Mouse (Mus musculus) midbrain, embryonic 16.5 days (tissue): ENCODE measurements around the gene Nol6. TPM values are rescaled to one million over a fixed set of nuclear protein-coding genes. Genes with fewer than 3 reads are reported as not detected.

Source experiments
- ATAC-seq: fragments of 200-750 bp; cut with Nextera tagmentation; 2 replicates; pipeline ENCODE4 v1.8.0; 2017; ENCODE audit warnings: moderate TSS enrichment
- H3K27ac ChIP-seq: fragments of 300-500 bp; sonication (generic); 2 replicates; pipeline ENCODE4 v1.5.1; 2014; ENCODE audit warnings: mild to moderate bottlenecking, low read length, mixed read lengths
- H3K27me3 ChIP-seq: fragments of 300-500 bp; sonication (generic); 2 replicates; pipeline ENCODE4 v1.6.1; 2014; ENCODE audit warnings: low read depth, low read length, mixed read lengths; ENCODE audit not compliant: control insufficient read depth, insufficient read depth
- H3K36me3 ChIP-seq: fragments of 300-500 bp; sonication (generic); 2 replicates; pipeline ENCODE4 v1.6.1; 2014; ENCODE audit warnings: mild to moderate bottlenecking, low read length, moderate library complexity, mixed read lengths; ENCODE audit not compliant: control insufficient read depth, insufficient read depth
- H3K4me1 ChIP-seq: fragments of 300-500 bp; sonication (generic); 2 replicates; pipeline ENCODE4 v1.6.1; 2014; ENCODE audit warnings: mild to moderate bottlenecking, low read length, mixed read lengths; ENCODE audit not compliant: control insufficient read depth, insufficient read depth
- H3K4me2 ChIP-seq: fragments of 300-500 bp; sonication (generic); 2 replicates; pipeline ENCODE4 v1.6.1; 2014; ENCODE audit warnings: mild to moderate bottlenecking, low read length, mixed read lengths
- H3K4me3 ChIP-seq: fragments of 300-500 bp; sonication (generic); 2 replicates; pipeline ENCODE4 v1.5.1; 2014; ENCODE audit warnings: low read depth, mild to moderate bottlenecking, low read length, moderate library complexity, mixed read lengths
- H3K9ac ChIP-seq: fragments of 300-500 bp; sonication (generic); 2 replicates; pipeline ENCODE4 v1.6.1; 2014; ENCODE audit warnings: low read depth, low read length, mixed read lengths
- H3K9me3 ChIP-seq: fragments of 300-500 bp; sonication (generic); replicated peaks from 2 replicates; pipeline ENCODE4 v1.6.1; 2014; ENCODE audit warnings: mild to moderate bottlenecking, low read length, mixed read lengths; ENCODE audit not compliant: control insufficient read depth, poor library complexity, severe bottlenecking
- WGBS: fragments of 180-500 bp; shearing (Covaris S2); extraction: QIAGEN DNeasy Blood & Tissue Kit; methylation state at CpG from one replicate; pipeline ENCODE4 v1.1.7; 2014; 5-methylcytosine and 5-hydroxymethylcytosine counted together
- polyA plus RNA-seq: library from polyadenylated mRNA; unstranded; fragments of >200 nt; fragmentation: Nextera tagmentation; extraction: Ambion mirVana; gene quantifications from 2 replicates; pipeline ENCODE4 v1.2.1, GENCODE M21; 2015

Nol6 gene
- 40.9 and 43.6 TPM in 2 replicates for polyA plus RNA-seq

DNA sequence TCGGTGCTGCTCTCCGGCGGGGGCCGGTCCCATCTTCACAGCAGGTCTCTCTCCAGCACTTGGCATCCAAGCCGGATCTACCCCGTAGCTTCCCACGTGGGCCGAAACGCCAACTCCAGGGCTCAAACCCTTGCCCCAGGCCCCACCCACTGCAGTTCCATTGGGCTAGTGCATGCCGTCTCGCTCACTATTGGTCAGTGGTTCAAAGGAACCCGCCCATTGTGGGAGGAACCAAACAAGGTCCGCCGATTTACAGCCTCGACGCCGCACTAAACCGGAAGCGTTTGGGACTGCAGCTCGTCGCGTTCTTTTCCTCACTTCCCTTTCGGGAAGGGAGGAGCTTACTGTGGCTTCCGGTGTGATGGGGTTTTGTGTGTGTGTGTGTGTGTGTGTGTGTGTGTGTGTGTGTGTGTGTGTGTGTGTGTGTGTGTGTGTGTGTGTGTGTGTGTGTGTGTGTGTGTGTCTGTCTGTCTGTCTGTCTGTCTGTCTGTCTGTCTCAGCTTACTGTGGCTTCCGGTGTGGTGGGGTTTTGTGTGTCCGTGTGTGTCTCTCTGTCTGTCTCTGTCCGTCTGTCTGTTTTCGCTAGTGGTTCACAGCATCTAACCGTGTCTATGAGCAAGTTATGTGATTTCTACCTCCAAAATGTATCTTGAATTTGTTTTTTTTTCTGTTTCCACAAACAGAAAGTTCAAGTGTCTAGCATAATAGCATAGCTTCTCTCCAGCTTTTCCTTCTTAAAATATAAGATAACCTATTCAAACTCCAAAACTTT lies at the start of gene Nol6:
TSS of gene Nol6 (minus strand) at position 276 of the 772 bp plus-strand sequence.
- Histone ChIP-seq H3K4me3 (peak within 1 kb of the TSS; percentile 75), H3K27ac (peak within 1 kb of the TSS; percentile 57; the same call in 1 of the 2 replicates), H3K4me1 (peaks cover 9% of the 10 kb centered on the region), H3K9me3 (no peaks in the 10 kb centered on the region), H3K27me3 (no peaks in the 10 kb centered on the region), H3K9ac (peak within 1 kb of the TSS; percentile 73), H3K4me2 (peak within 1 kb of the TSS; percentile 89), H3K36me3 (peaks cover 23% of the 10 kb centered on the region)
- 2% methylated on average over 29 of the region's 29 CpGs for WGBS
- peak; percentile 100 for ATAC-seq

DNA sequence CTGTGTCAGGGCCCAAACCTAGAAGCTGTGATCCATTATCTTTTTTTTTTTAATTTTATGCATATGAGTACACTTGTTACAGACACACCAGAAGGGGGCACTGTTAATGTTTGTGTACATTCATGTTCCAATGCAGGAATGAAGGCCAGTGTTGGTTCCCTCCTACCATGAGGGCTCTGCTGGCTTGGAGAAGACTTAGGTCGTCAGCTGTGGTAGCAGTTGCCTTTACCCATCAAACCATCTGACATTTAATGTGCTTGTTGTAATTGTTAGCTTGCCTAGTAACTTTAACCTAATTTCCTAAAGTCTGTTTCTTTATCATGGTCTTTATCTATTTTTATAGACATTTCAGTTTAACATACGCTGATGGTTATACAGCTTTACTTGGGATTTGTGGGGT lies 46.7 kb upstream of the Nol6 start:
- no peak for ATAC-seq
- Histone ChIP-seq H3K4me3 (no peak overlapping the region), H3K27ac (no peak overlapping the region), H3K9me3 (no peaks in the 10 kb centered on the region), H3K4me2 (no peak overlapping the region), H3K27me3 (no peaks in the 10 kb centered on the region), H3K9ac (no peak overlapping the region), H3K36me3 (no peaks in the 10 kb centered on the region), H3K4me1 (no peaks in the 10 kb centered on the region)
- WGBS = 88% methylated on average over 2 of the region's 2 CpGs

DNA sequence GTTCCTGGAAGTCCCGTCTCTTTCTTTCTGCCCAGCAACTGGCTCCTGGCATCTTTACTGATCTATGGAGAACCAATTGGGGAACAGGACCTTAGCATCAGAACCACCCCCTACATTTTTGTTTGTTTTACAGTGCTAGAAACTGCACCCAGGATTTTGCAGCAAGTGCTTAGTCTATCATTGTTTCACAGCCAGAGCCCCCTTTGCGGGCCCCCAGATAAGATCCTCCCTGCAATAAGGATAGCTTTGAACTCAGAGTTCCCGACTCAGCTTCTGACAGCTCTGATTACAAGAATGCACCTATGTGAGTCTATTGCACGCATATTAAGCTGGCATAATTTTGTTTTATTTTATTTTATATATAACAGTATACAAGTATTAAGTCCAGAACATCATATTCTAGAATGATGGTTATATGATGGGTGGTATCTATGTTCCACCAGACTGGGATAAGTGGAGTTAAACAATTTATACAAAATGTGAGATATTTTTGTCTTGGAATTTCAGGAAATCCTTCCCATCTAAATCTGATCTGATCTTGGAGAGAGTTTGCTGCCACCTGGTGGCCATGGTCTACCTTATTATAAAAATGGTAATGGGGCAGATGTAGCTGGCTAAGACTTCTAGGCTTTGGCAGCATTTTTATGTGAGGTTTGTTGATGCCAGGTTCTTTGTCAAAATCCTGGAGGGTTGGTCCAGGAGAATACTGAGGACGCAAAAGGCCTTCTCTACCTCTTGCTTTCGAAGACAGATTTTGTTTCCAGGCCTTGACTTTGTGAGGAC lies 41.6 kb upstream of the Nol6 start:
- H3K27ac ChIP-seq = peak overlapping the region; percentile 53; the same call in 1 of the 2 replicates

DNA sequence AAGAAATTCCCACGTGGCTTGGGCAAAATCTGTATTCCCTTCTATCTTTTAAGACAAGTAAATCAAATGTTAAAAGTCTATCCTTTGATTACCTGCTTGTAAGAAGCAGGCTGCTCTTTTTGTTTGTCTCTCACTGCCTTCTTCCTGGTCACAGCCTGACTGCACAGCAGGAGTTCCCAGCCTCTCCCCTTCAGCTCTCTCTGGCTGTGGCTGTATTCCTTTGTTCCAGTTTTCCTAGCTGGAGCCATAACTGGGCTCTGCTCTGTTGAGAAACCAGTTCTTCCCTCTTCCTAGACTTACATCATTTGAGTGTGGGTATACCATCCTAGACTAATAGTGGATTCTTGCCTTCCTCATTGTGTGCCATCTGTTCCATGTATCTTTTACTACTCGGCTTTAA lies 40.7 kb upstream of the Nol6 start:
- Histone ChIP-seq H3K4me3 (no peak overlapping the region), H3K4me1 (peaks cover 7% of the 10 kb centered on the region; the same call in 1 of the 2 replicates), H3K9ac (no peak overlapping the region), H3K9me3 (no peaks in the 10 kb centered on the region), H3K27me3 (no peaks in the 10 kb centered on the region), H3K27ac (no peak overlapping the region), H3K4me2 (no peak overlapping the region), H3K36me3 (no peaks in the 10 kb centered on the region)
- ATAC-seq = 0 out of 2 replicates have a peak, but pooled peaks have one; percentile 15
- 17% methylated on average over 2 of the region's 2 CpGs for WGBS

More for the DNA sequence above, 41.6 kb upstream of the Nol6 start:
- no peak overlapping the region for H3K4me3 ChIP-seq
- H3K9ac ChIP-seq = no peak overlapping the region
- H3K36me3 ChIP-seq = no peaks in the 10 kb centered on the region
- peak; percentile 7; the same call in 1 of the 2 replicates for ATAC-seq
- no peaks in the 10 kb centered on the region for H3K9me3 ChIP-seq
- 73% methylated on average over 6 of the region's 6 CpGs for WGBS
- no peaks in the 10 kb centered on the region for H3K27me3 ChIP-seq
- peaks cover 7% of the 10 kb centered on the region; the same call in 1 of the 2 replicates for H3K4me1 ChIP-seq
- no peak overlapping the region for H3K4me2 ChIP-seq

DNA sequence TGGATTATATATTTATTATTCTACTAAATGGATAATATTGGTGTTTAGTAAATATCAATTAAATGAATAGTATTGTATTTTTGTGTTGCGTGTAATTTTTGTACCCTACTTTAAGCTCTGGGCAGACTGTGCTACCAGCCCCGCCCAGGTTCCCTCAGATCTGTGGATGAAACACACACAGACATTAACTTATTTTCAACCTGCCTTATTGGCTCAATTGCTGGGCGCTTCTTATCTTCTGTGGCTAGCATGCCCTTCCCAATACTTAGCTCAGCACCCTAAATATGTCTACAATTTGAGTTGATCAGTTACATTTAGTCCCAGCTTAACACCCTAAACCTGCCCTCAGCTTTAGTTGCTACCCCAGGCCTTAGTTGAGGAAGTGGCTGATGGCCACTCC lies 37.0 kb upstream of the Nol6 start:
- Histone ChIP-seq H3K27me3 (no peaks in the 10 kb centered on the region), H3K9me3 (no peaks in the 10 kb centered on the region), H3K36me3 (no peaks in the 10 kb centered on the region), H3K4me1 (peaks cover 7% of the 10 kb centered on the region; the same call in 1 of the 2 replicates), H3K4me3 (no peak overlapping the region), H3K27ac (no peak overlapping the region), H3K4me2 (no peak overlapping the region), H3K9ac (no peak overlapping the region)
- WGBS = 97% methylated on average over 3 of the region's 3 CpGs
- ATAC-seq = no peak

DNA sequence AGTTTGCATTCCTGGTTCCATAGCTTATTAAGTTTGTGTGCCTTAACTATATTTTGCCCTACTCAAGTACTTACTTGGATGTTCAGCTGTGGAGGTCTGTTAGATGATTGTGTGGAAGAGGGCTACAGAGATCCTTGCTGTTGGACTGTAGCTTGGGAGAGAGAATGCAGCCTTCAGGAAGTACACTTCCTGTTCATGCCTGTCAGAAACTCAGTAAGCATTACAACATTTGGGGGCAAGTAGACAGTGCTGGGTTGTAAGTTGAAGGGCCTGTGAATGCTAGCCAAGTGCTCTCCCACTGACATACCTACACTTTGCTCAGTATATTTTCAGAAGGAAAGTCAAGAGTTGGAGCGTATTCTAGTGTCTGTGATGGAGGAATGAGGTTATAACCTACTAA lies 34.0 kb upstream of the Nol6 start:
- H3K36me3 ChIP-seq = no peaks in the 10 kb centered on the region
- H3K4me3 ChIP-seq = no peak overlapping the region
- ATAC-seq = no peak
- H3K4me2 ChIP-seq = no peak overlapping the region
- H3K27ac ChIP-seq = no peak overlapping the region
- H3K4me1 ChIP-seq = no peaks in the 10 kb centered on the region
- no peaks in the 10 kb centered on the region for H3K9me3 ChIP-seq
- 91% methylated on average over 1 of the region's 1 CpGs for WGBS
- no peaks in the 10 kb centered on the region for H3K27me3 ChIP-seq
- H3K9ac ChIP-seq = no peak overlapping the region

DNA sequence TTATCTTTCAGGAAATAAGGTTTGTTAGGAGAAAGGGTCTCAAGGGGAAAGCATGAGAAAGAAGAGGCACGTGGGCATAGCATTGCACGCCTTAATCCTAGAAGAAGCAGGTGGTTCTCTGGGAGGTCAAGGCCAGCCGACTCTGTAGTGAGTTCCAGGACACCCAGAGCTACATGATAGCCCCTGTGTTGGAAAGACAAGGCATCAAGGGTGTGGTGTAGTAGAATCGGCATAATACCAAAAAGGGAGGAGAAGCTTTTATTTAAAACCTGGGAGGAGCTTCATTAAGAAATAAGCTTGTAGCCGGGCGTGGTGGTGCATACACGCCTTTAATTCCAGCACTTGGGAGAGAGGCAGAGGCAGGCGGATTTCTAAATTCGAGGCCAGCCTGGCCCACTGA lies 32.7 kb upstream of the Nol6 start:
- Histone ChIP-seq H3K9me3 (no peaks in the 10 kb centered on the region), H3K4me1 (0 out of 2 replicates have a peak, but pooled peaks cover 2% of the 10 kb centered on the region), H3K9ac (no peak overlapping the region), H3K4me2 (no peak overlapping the region), H3K27ac (no peak overlapping the region), H3K27me3 (no peaks in the 10 kb centered on the region), H3K36me3 (no peaks in the 10 kb centered on the region), H3K4me3 (no peak overlapping the region)
- ATAC-seq = no peak
- WGBS = 82% methylated on average over 9 of the region's 9 CpGs

DNA sequence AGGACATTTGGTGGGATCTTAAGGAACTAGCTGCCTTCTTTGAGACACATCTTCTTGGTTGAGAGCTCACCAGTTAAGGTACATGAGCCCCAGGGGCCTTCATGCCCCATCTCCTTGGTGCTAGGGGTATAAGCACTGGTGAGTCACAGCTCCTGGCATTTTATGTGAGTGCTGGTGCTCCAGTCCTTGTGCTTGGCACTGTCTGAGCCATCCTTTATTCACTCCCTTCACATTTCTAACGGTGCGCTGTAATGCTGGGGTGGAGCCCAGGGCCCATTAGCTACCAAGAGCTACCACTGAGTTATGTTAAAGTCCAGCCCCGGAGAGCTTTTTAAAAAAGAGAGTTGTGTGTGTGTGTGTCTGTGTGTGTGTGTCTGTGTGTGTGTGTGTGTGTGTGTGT lies 28.9 kb upstream of the Nol6 start:
- Histone ChIP-seq H3K27ac (no peak overlapping the region), H3K36me3 (no peaks in the 10 kb centered on the region)
- WGBS = 82% methylated on average over 3 of the region's 3 CpGs

DNA sequence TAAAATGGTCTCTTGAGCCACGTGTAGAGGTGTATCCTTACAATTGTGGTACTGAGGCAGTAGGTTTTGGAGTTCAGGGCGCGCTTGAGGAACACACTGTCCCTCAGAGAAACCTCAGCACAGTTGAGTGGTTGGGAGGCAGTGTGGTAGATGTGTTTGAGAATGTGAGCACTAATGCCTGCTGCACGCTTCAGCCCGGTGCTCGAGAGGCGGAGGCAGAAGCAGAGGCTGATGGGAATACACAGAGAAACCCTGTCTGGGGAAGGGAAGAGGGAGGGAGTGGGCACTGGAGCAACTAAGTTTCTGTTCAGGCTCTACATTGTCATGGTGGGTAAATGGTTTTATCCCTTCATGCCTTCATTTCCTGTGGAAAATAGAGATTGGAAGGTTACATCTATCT lies 26.9 kb upstream of the Nol6 start:
- no peak for ATAC-seq
- no peak overlapping the region for H3K9ac ChIP-seq
- 98% methylated on average over 7 of the region's 7 CpGs for WGBS

More for the DNA sequence above, 28.9 kb upstream of the Nol6 start:
- Histone ChIP-seq H3K27me3 (no peaks in the 10 kb centered on the region), H3K9ac (no peak overlapping the region), H3K4me3 (no peak overlapping the region), H3K4me1 (0 out of 2 replicates have a peak, but pooled peaks cover 2% of the 10 kb centered on the region), H3K9me3 (no peaks in the 10 kb centered on the region), H3K4me2 (no peak overlapping the region)
- 0 out of 2 replicates have a peak, but pooled peaks have one; percentile 11 for ATAC-seq

More for the DNA sequence above, 26.9 kb upstream of the Nol6 start:
- Histone ChIP-seq H3K36me3 (no peaks in the 10 kb centered on the region), H3K4me3 (no peak overlapping the region), H3K4me1 (0 out of 2 replicates have a peak, but pooled peaks cover 2% of the 10 kb centered on the region), H3K4me2 (no peak overlapping the region), H3K27ac (no peak overlapping the region), H3K9me3 (no peaks in the 10 kb centered on the region), H3K27me3 (no peaks in the 10 kb centered on the region)
